Mouse (Mus musculus) G1E (cell line): ENCODE data around the gene Eef1a1. TPM values are rescaled to one million over a fixed set of nuclear protein-coding genes. Genes with fewer than 3 reads are reported as not detected.
"Not testable (repeated sequence)": the region's sequence is repeated elsewhere in the genome, so short reads cannot be mapped to it uniquely, and the experiment has no call there.

Source experiments
- ATAC-seq: 2 replicates; pipeline ENCODE4 v1.8.0; 2016; ENCODE audit warnings: mild to moderate bottlenecking; ENCODE audit not compliant: insufficient number of reproducible peaks, poor library complexity, low FRiP score, severe bottlenecking; ENCODE audit errors: extremely low read depth
- DNase-seq: peaks from one replicate; pipeline ENCODE4 v3.0.0; 2012; ENCODE audit warnings: low spot score
- H3K27me3 ChIP-seq: 2 replicates; pipeline ENCODE4 v1.6.1; 2012; ENCODE audit warnings: mild to moderate bottlenecking, low read length, inconsistent platforms; ENCODE audit not compliant: insufficient read depth
- H3K36me3 ChIP-seq: replicated peaks from 2 replicates; pipeline ENCODE3; 2012; ENCODE audit warnings: mild to moderate bottlenecking, inconsistent platforms
- H3K4me1 ChIP-seq: 2 replicates; pipeline ENCODE4 v1.6.1; 2012; ENCODE audit warnings: low read depth, low read length, inconsistent platforms, mixed read lengths; ENCODE audit not compliant: insufficient read depth
- H3K4me3 ChIP-seq: 2 replicates; pipeline ENCODE4 v1.5.1; 2012; ENCODE audit warnings: low read depth, mild to moderate bottlenecking, inconsistent platforms, low read length, moderate library complexity, mixed read lengths
- H3K9me3 ChIP-seq: replicated peaks from 2 replicates; pipeline ENCODE4 v1.6.1; 2012; ENCODE audit warnings: inconsistent platforms
- CTCF ChIP-seq: IDR thresholded peaks from 2 replicates; pipeline ENCODE4 v1.5.1; 2012; ENCODE audit warnings: low read depth, low read length, inconsistent platforms, mixed read lengths
- GATA1 ChIP-seq: IDR thresholded peaks from 2 replicates; pipeline ENCODE4 v1.6.1; 2012; ENCODE audit warnings: borderline replicate concordance, low read length, inconsistent platforms, mixed read lengths
- GATA2 ChIP-seq: IDR thresholded peaks from 2 replicates; pipeline ENCODE4 v1.6.1; 2012; ENCODE audit warnings: low read depth, low read length, inconsistent platforms, borderline replicate concordance
- POLR2AphosphoS5 ChIP-seq: IDR thresholded peaks from 2 replicates; pipeline ENCODE4 v1.6.1; 2012; ENCODE audit warnings: low read depth, low read length, inconsistent platforms; ENCODE audit not compliant: insufficient replicate concordance
- TAL1 ChIP-seq: conservative IDR thresholded peaks from 2 replicates; pipeline ENCODE4 v1.6.1; 2012; ENCODE audit warnings: low read depth, low read length, inconsistent platforms, mixed read lengths
- polyA plus RNA-seq: library from polyadenylated mRNA; stranded (reverse); fragments of >175 nt; gene quantifications from 2 replicates; pipeline ENCODE4 v1.2.3, GENCODE M21; 2012
- total RNA-seq, 2 experiments: library from RNA; stranded (forward) in 1 of 2; stranded (reverse) in 1 of 2; fragments of 200-1000 nt in 1 of 2; fragments of >200 nt in 1 of 2; fragmentation: Nextera tagmentation in 1 of 2; gene quantifications; 2 replicates each; pipeline ENCODE4 v1.2.3; 2014 to 2017

Gene Eef1a1
- total and polyA plus RNA-seq, 3 experiments, result 1,062 to 20,210 (median 8,565) TPM

- peaks cover 16% of the 10 kb centered on the region for H3K36me3 ChIP-seq
- no peaks in the 10 kb centered on the region for H3K9me3 ChIP-seq
- no peak for ATAC-seq
These were observed 4.3 kb downstream of the Eef1a1 start for GRCm38 (mm10) chr9:78484660-78485059.

DNA sequence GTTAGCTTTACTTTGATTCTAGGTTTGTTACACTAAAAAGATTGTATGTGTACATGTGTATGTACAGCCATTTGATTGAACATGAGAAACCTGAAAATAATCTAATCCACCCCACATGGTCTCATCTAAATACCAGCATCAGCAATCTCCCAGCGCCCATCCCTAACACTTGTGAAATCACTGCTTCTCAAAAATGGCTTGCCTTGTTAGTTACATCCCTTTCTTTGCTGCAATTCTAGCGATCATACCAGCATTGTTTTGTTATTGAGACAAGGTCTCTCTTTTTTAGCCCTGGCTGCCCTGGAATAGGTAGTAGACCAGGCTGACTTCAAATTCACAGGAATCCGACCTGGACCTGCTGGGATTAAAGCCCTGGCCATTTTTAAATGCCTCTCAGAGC lies 6.6 kb downstream of the Eef1a1 start:
- ATAC-seq (no peak), DNase-seq (no peak)
- Histone ChIP-seq H3K4me3 (peak overlapping the region; percentile 96), H3K36me3 (peaks cover 35% of the 10 kb centered on the region), H3K4me1 (peaks cover 24% of the 10 kb centered on the region), H3K9me3 (no peaks in the 10 kb centered on the region), H3K27me3 (no peaks in the 10 kb centered on the region)
- TF ChIP-seq TAL1 (no peak), GATA1 (no peak), POLR2AphosphoS5 (no peak), CTCF (no peak), GATA2 (no peak)

More at GRCm38 (mm10) chr9:78484660-78485059, 4.3 kb downstream of the Eef1a1 start:
- Histone ChIP-seq H3K27me3 (peaks cover 3% of the 10 kb centered on the region; the same call in 1 of the 2 replicates), H3K4me1 (peaks cover 17% of the 10 kb centered on the region), H3K4me3 (no peak overlapping the region)
- DNase-seq, result no peak
- TF ChIP-seq POLR2AphosphoS5, result no peak
- TF ChIP-seq TAL1, result no peak
- no peak for TF ChIP-seq GATA1
- no peak for TF ChIP-seq GATA2
- no peak for TF ChIP-seq CTCF

- Histone ChIP-seq H3K4me1 (peaks cover 26% of the 10 kb centered on the region), H3K9me3 (no peaks in the 10 kb centered on the region), H3K4me3 (peak overlapping the region; percentile 96), H3K36me3 (peaks cover 42% of the 10 kb centered on the region), H3K27me3 (no peaks in the 10 kb centered on the region)
- ATAC-seq (peak; percentile 93), DNase-seq (peak; percentile 96)
- no peak for TF ChIP-seq TAL1
- TF ChIP-seq GATA1, result no peak
- TF ChIP-seq POLR2AphosphoS5, result 0 out of 2 replicates have a peak, but pooled peaks have one; percentile 77
- no peak for TF ChIP-seq CTCF
- no peak for TF ChIP-seq GATA2
These were observed 7.3 kb downstream of the Eef1a1 start for GRCm38 (mm10) chr9:78481423-78482331.

DNA sequence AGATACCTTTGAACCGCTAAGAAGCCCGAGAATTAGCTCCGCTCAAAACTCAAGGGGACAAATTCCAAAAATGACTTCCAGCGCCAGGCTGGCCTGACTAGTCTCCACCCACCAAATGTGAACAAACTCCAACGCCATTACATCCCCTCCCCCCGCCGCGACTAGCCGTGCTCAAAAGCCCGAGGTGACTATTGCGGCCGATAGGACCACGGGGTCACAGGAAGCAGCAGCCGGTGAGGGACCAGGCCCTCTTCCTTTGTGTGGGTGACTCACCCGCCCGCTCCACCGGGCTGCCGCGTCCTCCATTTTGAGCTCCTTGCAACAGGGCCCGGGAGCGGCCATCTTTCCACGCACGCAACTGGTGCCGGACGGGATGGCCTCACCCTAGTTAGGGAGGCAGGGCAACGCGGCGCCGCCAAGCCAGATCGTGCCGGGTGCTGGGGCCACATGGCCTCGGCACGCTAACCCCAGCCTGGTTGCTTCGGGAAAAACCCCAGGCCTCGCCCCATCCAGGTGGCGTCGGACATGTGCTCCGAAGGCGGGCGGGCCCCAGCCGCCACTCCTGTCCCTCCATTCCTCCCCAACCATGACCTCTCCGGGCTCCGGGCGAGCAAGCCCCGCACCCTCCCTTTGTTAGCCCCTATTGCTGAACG lies 8.1 kb downstream of the Eef1a1 start:
- H3K4me1 ChIP-seq, result peaks cover 27% of the 10 kb centered on the region
- peaks cover 47% of the 10 kb centered on the region for H3K36me3 ChIP-seq
- no peaks in the 10 kb centered on the region for H3K27me3 ChIP-seq
- ATAC-seq (peak; percentile 5; the same call in 1 of the 2 replicates), DNase-seq (peak; percentile 65)
- H3K9me3 ChIP-seq, result no peaks in the 10 kb centered on the region
- peak; percentile 68; the same call in 1 of the 2 replicates for TF ChIP-seq POLR2AphosphoS5
- TF ChIP-seq GATA1, result no peak
- no peak for TF ChIP-seq GATA2
- TF ChIP-seq CTCF, result no peak
- no peak for TF ChIP-seq TAL1
- H3K4me3 ChIP-seq, result peak overlapping the region; percentile 96

DNA sequence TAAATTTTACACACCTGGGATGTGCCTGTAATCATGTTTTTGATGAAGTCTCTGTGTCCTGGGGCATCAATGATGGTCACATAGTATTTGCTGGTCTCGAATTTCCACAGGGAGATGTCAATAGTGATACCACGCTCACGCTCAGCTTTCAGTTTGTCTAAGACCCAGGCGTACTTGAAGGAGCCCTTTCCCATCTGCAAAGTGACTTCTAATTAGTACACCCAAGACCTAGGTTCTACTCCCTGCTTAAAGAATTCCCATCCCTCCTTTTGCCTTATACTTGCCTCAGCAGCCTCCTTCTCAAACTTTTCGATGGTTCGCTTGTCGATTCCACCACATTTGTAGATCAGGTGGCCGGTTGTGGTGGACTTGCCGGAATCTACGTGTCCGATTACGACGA lies 8.7 kb downstream of the Eef1a1 start:
- not testable (repeated sequence) for ATAC-seq, DNase-seq, H3K9me3 ChIP-seq, H3K27me3 ChIP-seq
- Histone ChIP-seq H3K36me3 (peaks cover 49% of the 10 kb centered on the region), H3K4me3 (peak overlapping the region; percentile 96), H3K4me1 (peaks cover 27% of the 10 kb centered on the region)

DNA sequence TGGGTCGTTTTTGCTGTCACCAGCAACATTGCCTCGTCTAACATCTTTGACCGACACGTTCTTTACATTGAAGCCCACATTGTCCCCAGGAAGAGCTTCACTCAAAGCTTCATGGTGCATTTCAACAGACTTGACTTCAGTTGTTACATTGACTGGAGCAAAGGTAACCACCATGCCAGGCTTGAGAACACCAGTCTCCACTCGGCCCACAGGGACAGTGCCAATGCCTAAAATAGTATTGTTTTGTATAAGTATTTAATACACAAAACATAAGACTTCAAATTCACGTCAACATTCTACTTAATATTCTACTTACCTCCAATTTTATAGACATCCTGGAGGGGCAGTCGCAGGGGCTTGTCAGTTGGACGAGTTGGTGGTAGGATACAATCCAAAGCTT lies 9.6 kb downstream of the Eef1a1 start:
- not testable (repeated sequence) for ATAC-seq, DNase-seq, H3K9me3 ChIP-seq, H3K27me3 ChIP-seq
- peaks cover 27% of the 10 kb centered on the region for H3K4me1 ChIP-seq
- H3K4me3 ChIP-seq, result peak overlapping the region; percentile 69
- H3K36me3 ChIP-seq, result peaks cover 54% of the 10 kb centered on the region
